Mouse (Mus musculus): ENCODE data around the gene Hmgn1.
A peak's percentile ranks its signal among the peaks of the same experiment; 100 is the strongest.
"Not testable (repeated sequence)": the region's sequence is repeated elsewhere in the genome, so short reads cannot be mapped to it uniquely, and the experiment has no call there.

Hmgn1 gene

DNA sequence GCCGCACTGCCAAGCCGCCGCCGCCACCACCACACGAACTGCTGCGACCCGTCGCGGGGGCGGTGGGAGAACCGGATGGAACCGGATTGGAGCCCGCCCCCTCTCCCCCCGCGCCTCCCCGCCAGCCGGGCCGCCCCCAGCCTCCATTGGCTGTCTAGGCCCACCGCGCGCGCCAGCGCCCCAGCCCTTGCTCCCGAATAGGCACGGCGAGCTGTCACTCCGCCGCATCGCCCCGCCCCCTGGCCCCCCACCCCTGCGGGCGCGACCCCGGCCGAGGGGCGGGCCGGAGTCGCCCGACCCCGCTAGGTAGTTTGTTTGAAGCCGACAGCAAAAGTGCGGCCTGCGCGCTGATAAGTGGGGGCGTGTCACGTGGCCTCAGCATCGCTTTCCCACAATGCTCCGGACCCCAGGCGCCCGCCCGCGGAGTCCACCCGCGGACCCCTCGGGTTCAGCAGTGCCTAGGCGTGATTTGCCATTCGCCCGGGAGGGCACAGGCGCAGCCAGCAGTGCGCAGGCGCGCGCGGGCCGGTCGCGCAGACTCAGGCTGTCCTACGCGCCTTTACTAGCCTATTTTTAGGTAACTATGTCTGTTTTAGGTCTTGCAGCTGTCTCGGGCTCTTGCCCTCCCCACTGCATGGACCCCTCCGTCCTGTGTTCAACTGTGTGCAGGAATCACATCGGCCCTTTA, at the start of gene Hmgn1:
TSS of gene Hmgn1 (minus strand) at position 73 of the 688 bp plus-strand sequence.
- DNase-seq (ENCODE audit: low spot score in 2 of 2) = peak; percentile 97 to 98

DNA sequence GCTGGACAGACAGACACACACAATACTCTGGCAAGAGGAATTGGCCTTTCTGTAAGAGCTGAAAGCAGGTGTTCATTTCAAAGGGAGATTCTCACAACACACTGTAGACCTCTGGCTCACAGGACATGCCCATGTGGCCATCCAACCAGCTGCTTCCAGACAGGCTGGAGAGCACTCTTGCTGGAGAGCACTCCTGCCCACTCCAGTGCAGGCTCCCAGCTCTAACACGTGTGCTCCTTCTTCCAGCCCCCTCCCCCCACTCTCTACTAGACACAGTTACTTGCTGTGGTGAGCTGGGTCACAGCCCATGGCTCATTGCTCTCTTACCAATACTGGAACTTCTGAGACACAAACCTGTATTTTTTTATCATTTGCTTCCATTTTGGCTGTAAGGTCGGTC, 47.9 kb upstream of the Hmgn1 start:
- DNase-seq (ENCODE audit: low spot score in 2 of 2) = no peak

DNA sequence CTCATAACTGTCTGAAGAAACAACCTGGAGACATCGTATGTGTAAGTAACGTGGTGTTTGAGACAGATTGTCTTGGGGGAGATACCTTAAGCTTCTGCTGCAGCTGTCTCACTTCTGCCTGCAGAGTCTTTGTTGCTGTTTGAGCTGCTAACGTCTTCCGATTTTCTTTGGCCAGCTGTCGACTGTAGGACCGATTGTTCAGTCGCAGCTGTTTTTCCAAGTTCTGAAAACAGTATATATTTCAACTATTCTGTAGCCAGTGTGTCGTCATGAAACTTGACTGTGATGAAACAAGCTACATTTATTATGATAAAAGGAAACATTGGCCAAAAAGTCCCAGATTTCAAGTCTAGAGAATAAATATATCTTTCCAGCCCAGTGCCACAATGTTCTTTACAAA, 46.1 kb upstream of the Hmgn1 start:
- DNase-seq (ENCODE audit: low spot score in 2 of 2) = no peak

DNA sequence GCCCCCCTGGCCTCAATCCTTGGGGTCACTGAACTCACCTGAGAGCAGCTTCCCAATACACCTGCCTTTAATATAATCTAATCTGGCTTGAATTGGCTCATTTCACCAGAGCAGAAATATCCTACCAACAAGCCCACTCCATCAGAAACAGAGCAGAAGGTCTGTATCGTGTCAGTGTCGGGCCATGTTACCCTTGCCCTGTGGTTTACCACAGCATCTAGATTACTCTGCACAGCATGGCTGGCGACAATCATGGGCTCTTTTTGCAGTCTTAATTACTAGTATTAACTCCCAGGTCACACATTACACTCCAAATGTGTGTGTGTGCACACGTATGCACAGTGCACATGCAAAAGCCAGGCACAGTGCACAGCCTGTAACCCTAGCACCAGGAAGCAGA, 41.3 kb upstream of the Hmgn1 start:
- DNase-seq (ENCODE audit: low spot score in 2 of 2) = no peak

DNA sequence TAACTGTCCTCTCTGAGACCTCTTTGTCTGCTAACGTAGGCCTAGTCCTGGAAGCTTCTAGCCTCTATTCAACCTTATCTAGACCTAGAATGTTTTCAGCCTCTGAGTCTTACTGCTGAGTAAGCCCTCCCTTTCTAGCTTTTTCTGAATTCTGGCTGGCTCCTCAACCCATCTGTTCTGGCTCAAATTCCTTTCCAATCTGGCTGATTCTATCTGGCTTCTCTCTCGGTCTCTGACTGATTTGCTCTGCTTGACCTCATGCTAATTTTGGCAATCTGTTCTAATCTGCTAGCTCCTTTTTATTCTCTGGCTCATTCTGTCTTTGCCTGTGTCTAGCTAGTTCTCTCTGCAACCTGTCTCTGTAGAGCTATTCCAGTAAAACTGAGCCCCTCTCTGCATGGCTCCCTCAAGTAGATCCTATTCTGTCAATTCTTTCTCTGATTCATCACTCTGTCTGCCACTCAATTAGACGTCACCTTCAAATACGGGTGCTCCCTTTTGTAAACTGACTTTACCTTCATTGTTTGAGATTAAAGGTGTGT, 38.3 kb upstream of the Hmgn1 start:
- DNase-seq (ENCODE audit: low spot score in 2 of 2) = no peak

DNA sequence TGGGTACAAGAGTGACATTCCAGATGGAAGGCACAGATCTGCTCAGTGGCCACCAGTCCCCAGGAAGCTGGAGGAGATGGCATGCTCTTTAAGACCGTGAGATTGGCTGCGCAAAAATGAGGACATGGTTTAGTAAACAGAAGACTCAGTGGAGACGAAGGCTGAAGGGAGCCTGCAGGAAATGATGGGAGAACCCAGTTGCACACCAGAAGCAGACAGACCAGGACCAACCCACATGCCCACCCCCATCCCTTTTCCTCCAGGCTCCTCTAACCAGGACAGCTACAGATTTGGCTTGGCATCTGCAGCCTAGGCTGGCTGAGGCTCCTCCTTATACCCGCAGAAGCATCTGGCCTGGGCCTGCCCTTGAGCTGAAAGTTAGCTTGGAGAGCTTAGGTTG, 33.8 kb upstream of the Hmgn1 start:
- DNase-seq (ENCODE audit: low spot score in 2 of 2) = no peak

DNA sequence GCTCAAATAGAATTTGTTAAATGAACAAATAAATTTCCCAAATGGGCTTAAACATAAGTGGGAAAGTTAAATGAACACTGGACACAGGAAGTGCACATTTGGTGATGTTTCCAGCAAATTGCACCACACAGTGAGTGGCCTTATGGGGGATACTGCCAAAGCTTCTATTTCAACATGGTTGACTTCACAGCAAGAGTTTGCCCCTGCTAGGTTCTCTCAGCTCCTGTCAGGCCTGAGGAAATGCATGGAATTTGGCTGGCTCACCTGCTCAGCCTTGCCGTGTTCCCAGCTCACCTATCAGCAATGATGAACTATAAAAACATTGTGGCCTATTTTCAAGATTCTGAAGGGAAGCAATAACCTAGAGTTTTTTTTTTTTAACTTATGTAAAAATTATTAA, 33.4 kb upstream of the Hmgn1 start:
- DNase-seq (ENCODE audit: low spot score in 2 of 2) = no peak

DNA sequence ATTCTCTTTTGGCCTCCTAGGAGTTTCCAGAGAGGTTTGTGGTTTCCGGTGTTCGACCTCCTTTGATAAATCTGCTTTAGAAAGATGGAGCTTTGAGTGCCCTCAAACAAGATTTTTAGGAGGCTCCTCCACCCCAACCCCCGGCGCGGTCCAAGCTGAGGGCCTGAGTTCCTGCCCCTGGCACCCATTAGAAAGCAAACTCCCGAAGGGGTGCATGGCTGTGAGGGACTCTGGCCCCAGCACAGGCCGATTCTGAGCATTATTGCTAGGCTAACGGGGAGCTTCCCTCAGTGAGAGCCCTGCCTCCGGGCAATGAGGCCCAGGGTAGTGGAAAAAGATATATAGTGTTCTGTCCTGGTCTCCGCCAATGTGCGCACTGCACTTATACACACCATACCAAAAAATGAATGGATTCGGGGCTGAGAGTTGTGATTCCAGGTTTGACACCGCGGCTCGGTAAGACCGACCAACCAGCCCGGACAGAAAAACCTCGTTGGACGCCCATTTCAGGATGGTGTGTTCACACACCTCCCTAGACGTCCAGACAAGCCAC, 32.3 kb upstream of the Hmgn1 start:
- DNase-seq (ENCODE audit: low spot score in 2 of 2) = no peak

DNA sequence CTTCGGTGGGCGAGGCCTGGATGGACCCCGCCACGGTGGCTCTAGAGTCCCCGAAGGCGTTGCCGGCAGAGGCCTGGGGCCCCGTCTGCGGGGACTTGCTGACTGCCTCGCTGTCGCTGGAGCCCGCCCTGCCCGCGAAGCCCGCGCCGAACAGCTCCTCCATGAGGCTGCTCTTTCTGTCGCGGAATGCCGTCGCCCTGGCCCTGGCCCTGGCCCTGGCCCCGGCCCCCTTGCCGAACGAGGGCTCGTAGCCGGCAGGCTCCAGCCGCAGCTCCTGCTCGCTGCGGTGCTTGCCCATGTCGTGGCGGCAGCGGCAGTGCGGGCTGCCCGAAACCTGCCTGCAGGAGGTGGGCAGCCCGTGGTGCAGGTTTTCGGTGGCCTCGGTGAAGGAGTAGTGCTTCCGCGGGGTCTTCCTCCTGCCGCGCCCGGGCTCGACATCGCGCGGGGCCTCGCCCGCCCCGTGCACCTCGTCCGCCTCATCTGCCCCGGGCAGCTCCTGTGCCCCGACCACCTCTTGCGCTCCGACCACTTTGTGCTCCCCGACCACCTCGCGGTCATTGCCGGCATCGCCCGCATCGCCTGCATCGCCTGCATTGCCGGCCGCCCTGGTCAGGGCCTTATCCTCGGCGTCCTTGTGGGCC, 31.7 kb upstream of the Hmgn1 start:
- DNase-seq (ENCODE audit: low spot score in 2 of 2) = peak in 1 of 2 experiments; percentile 61

DNA sequence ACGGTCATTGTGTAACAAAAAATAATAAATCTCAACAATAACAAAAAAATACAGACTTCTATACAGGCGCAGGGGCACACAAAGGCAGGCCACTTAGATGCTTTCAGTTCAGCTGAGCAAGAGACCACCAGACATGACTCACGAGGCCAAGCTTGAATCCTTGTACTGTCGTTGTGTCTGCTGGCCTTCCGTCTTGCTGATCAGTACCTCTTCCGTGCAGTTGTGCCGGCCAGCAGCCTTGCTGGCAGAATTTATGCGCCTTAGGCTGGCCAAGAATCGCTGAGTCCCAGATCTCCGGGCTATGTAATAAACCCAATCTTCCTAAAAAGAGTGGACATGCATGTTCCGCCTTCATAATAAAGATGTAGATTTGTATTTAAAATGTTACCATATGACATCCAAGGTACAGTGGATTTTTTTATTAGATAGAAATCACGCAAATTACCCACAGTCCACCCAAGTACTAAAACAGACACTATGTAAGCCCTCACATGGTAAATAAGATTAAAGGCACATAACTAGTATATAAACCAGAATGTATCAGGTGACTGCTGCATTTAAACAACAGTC, 31.1 kb upstream of the Hmgn1 start:
- DNase-seq (ENCODE audit: low spot score in 2 of 2) = no peak

DNA sequence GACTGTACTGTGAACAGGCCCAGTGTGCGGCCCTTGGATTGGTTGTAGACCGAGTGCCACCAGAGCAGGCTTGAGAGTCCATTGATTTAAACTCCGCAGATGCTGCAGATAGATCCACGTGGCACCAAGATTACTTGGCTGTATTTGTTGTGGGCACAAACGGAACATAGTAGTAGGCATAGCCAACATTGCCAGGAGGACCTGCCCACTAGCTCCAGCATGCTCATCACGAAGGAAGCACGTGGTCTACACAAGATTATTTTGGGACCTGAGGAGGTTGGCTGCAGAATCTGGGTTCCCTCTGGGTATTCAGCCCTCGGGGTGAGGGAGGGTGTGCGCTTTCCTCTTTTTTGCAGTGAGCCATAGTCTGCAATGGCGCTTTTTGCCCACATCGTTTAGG, 29.6 kb upstream of the Hmgn1 start:
- DNase-seq (ENCODE audit: low spot score in 2 of 2) = peak; percentile 30 to 63

DNA sequence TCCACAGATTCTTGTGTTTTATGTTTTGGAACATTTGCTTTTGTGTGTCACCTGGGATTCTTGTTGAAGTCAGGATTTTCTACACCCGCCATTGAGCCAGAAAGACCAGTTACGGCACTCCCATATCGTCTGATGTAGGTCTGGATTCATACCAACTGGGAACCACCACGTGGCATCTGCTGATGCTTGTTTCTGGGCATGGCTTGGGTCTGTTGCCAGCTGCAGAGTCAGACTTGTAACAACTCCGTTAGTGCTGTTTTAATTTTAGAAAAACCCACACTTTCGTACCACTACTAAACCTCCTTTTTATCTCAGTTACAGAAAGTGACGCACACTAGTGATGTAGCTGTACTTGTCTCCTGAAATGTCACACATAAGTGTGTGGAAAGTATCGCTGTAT, 28.5 kb upstream of the Hmgn1 start:
- peak; percentile 48 to 74 for DNase-seq (ENCODE audit: low spot score in 2 of 2)

DNA sequence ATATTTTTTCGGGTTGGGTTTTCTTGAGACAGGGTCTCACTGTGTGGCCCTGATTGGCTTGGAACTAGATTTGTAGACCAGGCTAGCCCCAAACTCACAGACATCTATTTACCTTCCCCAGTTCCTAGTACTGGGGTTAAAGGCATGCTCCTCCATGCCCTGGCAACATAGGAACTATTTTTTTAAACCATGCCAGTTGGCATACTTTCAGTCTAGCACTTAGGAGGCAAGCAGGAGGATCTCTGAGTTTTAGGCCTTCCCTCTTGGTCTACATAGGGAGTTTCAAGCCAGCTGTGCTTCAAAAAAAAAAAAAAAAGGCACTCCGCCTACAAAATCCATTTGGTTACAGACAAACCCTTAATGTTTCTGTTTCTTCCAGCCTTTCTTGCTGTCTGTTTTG, 26.9 kb upstream of the Hmgn1 start:
- no peak for DNase-seq (ENCODE audit: low spot score in 2 of 2)

DNA sequence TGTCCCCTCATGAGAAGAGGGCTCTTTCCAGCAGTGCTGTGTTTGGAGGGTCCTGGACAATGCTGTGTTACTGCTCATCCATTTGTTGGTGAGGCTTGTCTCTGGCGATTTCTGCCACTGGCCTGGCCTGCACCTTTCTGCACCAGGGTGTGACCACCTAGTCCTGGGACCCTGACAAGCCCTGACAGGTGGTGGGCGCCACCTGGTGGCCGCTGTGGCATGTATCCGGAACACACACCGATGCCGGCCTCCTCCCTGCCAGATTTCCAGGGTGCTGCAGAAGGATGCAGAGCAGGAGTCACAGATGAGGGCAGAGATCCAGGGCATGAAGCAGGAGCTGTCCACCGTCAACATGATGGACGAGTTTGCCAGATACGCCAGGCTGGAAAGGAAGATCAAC, 24.0 kb upstream of the Hmgn1 start:
- DNase-seq (ENCODE audit: low spot score in 2 of 2) = peak in 1 of 2 experiments; percentile 65

DNA sequence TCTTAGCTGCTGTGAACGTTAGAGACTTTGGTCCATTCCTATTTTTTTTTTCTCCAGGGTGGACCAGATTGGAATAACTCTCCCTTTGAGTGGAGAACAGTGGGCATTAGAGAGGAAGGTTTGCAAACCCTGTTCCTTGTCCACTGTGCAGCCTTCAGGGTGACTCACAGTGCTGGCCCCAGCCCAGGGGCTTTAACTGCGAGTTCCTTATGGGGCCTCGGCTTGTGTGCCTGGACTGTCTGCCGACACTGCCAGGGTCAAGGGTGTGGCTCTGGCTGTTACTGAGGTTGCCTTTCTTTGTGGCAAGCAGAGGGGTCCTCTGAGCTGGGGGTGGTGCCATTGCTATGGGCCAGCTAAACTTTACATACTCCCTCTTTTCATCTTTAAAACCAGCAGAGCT, 23.5 kb upstream of the Hmgn1 start:
- no peak for DNase-seq (ENCODE audit: low spot score in 2 of 2)

DNA sequence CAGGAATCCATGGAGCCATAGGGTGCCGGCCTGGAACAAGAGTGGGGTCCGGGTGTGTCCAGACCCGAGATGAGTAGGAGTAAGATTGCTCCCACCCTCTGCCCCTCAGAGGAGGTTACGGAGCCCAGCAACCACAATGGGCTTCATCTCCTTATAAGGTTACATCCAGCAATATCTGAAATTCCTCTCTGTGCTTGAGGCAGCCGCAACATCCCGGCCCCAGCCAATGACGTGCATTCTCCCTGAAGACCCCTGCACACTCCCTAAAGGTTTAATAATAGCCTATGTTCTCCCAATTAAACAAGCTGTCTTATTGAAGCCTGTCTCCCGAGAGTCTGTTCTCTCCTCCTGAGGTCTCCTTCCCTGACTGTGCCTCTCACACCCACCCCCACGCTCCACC, 21.8 kb upstream of the Hmgn1 start:
- no peak for DNase-seq (ENCODE audit: low spot score in 2 of 2)

DNA sequence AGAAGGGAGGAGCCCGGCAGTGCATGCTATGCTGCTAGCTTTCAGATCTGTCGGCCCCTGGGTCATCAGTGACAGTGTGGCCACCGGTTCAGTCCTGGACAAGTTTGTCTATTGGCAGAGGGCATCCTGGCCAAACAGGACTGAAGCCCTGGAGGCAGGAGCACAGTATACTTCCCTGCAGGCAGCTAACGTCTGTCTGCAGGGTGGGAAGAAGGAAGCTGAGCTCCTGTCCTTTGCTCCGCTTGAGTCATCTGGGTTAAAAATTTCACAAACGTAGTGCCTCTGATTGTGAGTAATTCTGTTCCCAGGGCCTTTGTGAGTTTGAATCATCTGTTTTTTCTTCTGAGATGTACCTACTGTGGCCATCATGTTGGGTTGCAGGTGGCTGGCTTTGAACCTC, 21.3 kb upstream of the Hmgn1 start:
- DNase-seq (ENCODE audit: low spot score in 2 of 2) = no peak

DNA sequence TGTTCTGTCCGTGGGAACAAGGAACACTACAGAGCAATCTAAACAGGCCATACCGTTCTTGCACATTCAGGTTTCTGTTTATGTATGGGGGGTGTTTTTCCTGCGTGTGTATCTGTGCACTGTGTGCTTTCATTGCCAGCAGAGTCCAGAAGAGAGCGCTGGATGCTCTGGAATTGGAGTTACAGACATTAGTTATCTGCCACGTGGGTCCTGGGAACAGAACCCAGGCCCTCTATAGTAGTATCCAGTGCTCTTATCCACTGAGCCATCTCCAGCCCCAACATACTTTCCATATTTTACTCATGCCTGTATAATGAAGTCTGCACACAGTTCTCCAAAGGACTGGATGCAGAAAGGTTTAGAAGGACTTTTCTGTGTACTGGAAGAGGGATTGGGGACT, 18.3 kb upstream of the Hmgn1 start:
- DNase-seq (ENCODE audit: low spot score in 2 of 2) = no peak

DNA sequence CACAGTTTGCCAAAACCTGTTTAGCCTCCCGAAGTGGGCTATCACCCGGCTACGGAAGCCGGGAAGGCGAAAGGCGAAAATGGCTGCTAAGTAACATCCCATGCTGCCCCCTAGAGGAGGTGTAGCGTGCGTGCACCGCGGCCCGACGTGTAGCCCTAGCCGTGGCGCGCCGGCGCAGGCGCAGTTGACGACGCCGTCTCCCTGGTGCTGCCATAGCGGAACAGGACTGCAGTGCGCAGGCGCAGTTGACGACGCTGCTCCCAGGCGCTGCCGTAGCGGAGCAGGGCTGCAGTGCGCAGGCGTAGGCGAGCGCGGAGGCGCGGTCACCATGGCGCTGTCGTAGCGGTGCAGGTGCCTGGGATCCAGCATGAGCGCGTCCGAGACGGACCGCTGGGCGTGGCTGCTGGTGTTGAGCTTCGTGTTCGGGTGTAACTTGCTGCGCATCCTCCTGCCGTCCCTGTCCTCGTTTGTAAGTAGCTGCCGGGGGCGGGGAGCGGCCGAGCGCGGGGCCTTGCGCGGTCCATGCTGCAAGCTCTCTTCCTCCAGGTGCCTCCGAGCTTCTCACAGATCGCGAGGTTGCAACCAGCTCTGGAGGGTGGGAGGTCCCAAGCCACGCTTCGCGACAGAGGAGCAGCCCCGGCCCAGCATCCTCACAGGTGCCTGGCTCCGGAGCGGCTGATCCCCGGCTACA, 17.7 kb upstream of the Hmgn1 start, which contains the start of gene Wrb:
TSS of gene Wrb (plus strand) at position 298 of the 691 bp plus-strand sequence.
- peak; percentile 99 to 100 for DNase-seq (ENCODE audit: low spot score in 2 of 2)

DNA sequence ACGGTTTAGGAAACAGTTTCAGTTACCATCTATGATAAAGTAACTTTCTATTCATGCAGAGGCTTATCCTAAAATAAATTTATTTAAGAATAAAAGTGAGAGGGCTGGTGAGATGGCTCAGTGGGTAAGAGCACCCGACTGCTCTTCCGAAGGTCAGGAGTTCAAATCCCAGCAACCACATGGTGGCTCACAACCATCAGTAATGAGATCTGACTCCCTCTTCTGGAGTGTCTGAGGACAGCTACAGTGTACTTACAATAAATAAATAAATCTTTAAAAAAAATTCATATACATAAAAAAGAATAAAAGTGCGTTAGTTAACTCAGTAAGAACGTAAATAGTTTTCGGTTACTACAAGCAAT, 17.2 kb upstream of the Hmgn1 start:
- DNase-seq (ENCODE audit: low spot score in 2 of 2) = not testable (repeated sequence)

DNA sequence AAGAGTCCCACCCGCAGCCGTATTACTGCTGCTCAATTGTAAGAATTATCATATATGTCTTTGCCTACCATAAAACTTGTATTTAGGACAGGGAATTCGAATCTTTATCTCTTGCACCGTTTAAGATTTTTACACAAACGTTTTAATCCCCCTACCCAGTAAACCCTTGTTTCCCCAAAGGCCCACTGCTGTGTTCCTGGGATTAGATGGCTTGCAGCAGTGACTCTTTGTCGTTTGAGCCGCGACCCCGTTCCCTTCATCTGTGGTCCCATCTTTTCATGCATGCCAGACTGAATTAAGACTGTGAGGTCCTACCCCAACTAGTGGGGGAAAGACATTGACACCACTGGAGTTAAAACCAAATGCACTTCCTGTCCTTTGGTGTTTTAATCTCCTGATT, 937 bp upstream of the Hmgn1 start:
- no peak for DNase-seq (ENCODE audit: low spot score in 2 of 2)

DNA sequence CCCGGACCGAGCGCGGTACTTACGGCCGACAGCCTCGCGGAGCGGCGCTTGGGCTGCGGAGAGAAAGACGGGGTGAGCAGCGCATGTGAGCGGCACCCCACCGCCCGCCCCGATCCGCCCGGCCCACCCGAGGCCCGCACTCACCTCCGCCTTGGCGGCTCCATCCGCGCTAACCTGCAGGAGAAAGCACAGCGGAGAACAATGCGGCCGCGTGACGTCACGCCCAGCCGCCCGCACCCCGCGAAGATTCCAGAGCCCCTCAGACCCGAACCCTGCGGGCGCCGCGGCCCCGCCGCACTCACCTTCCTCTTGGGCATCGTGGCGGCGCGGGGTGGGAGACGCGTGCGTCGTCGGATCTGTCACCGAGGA, 257 bp downstream of the Hmgn1 start:
- DNase-seq (ENCODE audit: low spot score in 2 of 2) = no peak

Data from frontal cortex, postnatal 10 days (tissue).